Mouse (Mus musculus): ENCODE results near the gene Rtl5. TPM values are rescaled to one million over a fixed set of nuclear protein-coding genes. Genes with fewer than 3 reads are reported as not detected.

The Rtl5 gene
- total and polyA plus RNA-seq, 3 experiments, result 1.7 to 2.3 (median 2.1) TPM

DNA sequence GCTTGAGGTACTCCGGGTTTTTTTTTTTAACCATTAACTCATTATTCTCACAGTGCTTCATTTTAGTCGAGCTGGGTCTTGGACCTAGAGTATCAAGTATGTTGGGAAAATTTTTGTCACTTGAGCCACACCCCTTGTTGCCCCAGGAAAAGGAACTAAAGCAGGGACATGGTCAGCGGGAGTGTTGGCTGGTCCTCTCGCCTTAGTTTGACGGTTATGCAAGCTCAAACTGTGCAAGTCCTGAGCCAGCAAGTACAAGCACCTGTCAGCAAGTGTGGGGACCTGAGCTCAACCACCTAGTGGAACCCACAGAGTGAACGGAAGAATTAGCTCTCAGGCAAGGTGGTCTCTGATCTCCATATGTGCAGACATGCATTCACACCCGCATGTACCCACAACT, 30.8 kb upstream of the Rtl5 start:
- Histone ChIP-seq H3K4me3 (no peak overlapping the region), H3K27me3 (ENCODE audit: control insufficient read depth, insufficient read depth, low read length) (no peaks in the 10 kb centered on the region), H3K9ac (ENCODE audit: low read depth, low read length) (no peak overlapping the region), H3K27ac (no peak overlapping the region), H3K4me1 (ENCODE audit: control insufficient read depth, insufficient read depth, low read length) (no peaks in the 10 kb centered on the region), H3K36me3 (ENCODE audit: control insufficient read depth, insufficient read depth, low read length) (no peaks in the 10 kb centered on the region), H3K79me2 (replicated peaks; ENCODE audit: control insufficient read depth, insufficient read depth, low read length) (no peaks in the 10 kb centered on the region)
- no peak for TF ChIP-seq CTCF (IDR thresholded peaks at IDR 0.05)
- TF ChIP-seq EP300 (IDR thresholded peaks at IDR 0.05; ENCODE audit: insufficient read depth, low read depth, low read length), result no peak
- no peak for TF ChIP-seq POLR2A (IDR thresholded peaks at IDR 0.05; ENCODE audit: insufficient read depth, low read depth, low read length)
- no peak for DNase-seq
- intact Hi-C loops (cut with DNase I), result no loop called here
- 60% methylated on average over 7 of the region's 7 CpGs for WGBS

DNA sequence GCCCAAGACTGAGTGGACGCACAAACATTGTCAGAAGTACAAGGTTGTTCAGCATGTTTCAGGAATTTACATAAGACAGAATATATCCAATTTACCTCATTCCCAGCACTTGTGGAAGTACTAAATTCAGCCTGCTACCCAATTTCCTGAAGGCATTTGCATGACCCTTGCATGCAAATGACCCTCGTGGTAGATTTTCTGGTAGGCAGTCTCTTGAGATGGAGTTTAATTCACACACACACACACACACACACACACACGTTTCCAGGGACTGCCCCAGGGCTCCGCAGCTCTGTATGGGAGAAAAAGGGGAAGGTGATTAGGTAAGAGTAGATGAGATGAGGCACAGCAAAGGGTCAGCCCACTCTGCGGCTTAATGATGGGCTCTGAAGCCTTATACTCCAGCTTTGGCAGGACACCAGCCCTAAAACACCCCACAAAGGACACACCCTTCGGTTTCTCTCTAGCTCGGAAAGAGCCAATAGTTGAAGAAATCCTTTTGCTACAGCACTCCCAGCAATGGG, 23.3 kb upstream of the Rtl5 start:
- intact Hi-C loops (cut with DNase I), result no loop called here
- Histone ChIP-seq H3K9ac (ENCODE audit: low read depth, low read length) (no peak overlapping the region), H3K27me3 (ENCODE audit: control insufficient read depth, insufficient read depth, low read length) (no peaks in the 10 kb centered on the region), H3K4me1 (ENCODE audit: control insufficient read depth, insufficient read depth, low read length) (no peaks in the 10 kb centered on the region), H3K27ac (no peak overlapping the region), H3K36me3 (ENCODE audit: control insufficient read depth, insufficient read depth, low read length) (no peaks in the 10 kb centered on the region), H3K4me3 (no peak overlapping the region), H3K79me2 (replicated peaks; ENCODE audit: control insufficient read depth, insufficient read depth, low read length) (no peaks in the 10 kb centered on the region)
- TF ChIP-seq POLR2A (IDR thresholded peaks at IDR 0.05; ENCODE audit: insufficient read depth, low read depth, low read length), result no peak
- TF ChIP-seq CTCF (IDR thresholded peaks at IDR 0.05), result no peak
- no peak for TF ChIP-seq EP300 (IDR thresholded peaks at IDR 0.05; ENCODE audit: insufficient read depth, low read depth, low read length)
- 71% methylated on average over 7 of the region's 7 CpGs for WGBS
- no peak for DNase-seq

DNA sequence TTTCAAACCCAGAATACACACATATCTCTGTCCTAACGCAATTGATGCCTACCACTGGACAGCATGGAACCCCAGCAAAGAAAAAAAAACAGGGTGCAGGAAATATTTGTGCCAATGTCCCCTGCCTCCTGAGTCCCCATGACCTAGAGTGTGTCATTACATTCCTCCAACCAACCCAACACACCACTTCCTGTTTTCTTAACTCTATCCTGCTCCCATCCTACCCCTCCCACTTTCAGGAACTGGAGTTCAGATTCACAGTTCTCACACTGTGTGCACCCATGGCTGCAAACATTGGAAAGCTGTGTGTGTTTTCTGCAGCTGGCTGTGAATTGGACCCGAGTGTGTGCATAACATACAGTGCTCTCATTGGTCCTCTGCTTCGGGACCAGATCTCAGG, 19.5 kb upstream of the Rtl5 start:
- H3K4me3 ChIP-seq, result no peak overlapping the region
- DNase-seq, result no peak
- H3K27me3 ChIP-seq (ENCODE audit: control insufficient read depth, insufficient read depth, low read length), result no peaks in the 10 kb centered on the region
- WGBS, result 75% methylated on average over 3 of the region's 3 CpGs
- no peaks in the 10 kb centered on the region for H3K4me1 ChIP-seq (ENCODE audit: control insufficient read depth, insufficient read depth, low read length)
- no peak for TF ChIP-seq EP300 (IDR thresholded peaks at IDR 0.05; ENCODE audit: insufficient read depth, low read depth, low read length)
- no peak for TF ChIP-seq CTCF (IDR thresholded peaks at IDR 0.05)
- TF ChIP-seq POLR2A (IDR thresholded peaks at IDR 0.05; ENCODE audit: insufficient read depth, low read depth, low read length), result no peak
- no peak overlapping the region for H3K9ac ChIP-seq (ENCODE audit: low read depth, low read length)
- H3K27ac ChIP-seq, result no peak overlapping the region
- H3K36me3 ChIP-seq (ENCODE audit: control insufficient read depth, insufficient read depth, low read length), result no peaks in the 10 kb centered on the region
- intact Hi-C loops (cut with DNase I), result no loop called here
- no peaks in the 10 kb centered on the region for H3K79me2 ChIP-seq (replicated peaks; ENCODE audit: control insufficient read depth, insufficient read depth, low read length)

DNA sequence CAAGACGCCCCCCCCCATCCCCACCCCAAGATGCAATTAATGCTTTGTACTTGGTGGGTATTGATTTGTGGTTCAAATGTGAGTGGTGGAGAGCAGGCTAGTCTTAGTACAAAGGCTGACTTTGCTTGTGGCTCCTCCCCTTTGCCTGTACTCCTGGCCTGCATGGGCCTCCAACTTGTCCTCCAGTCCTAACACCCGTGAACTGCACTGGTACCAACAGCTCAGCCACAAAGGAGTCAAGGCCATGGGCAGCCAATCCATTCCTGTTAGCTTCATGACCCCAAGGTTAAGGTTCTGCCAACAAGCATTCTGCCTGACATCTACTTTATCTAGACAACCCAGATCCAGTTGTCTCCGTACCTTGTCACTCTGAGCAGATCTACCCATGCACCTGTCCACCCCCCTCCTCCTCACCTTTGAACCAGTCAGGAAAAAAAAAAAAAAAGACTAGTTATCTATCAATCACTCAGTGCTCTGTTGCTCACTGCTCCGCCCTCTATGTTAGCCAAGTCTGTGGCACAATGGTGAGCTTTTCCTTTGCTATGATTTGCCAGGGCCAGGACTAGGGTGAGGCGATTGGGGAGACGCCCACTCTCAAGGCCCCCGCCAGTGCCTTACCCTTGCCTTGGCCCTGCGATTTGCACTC, 14.8 kb upstream of the Rtl5 start:
- Histone ChIP-seq H3K79me2 (replicated peaks; ENCODE audit: control insufficient read depth, insufficient read depth, low read length) (no peaks in the 10 kb centered on the region), H3K9ac (ENCODE audit: low read depth, low read length) (no peak overlapping the region), H3K36me3 (ENCODE audit: control insufficient read depth, insufficient read depth, low read length) (no peaks in the 10 kb centered on the region), H3K27me3 (ENCODE audit: control insufficient read depth, insufficient read depth, low read length) (no peaks in the 10 kb centered on the region), H3K27ac (no peak overlapping the region), H3K4me3 (no peak overlapping the region), H3K4me1 (ENCODE audit: control insufficient read depth, insufficient read depth, low read length) (no peaks in the 10 kb centered on the region)
- no peak for DNase-seq
- TF ChIP-seq POLR2A (IDR thresholded peaks at IDR 0.05; ENCODE audit: insufficient read depth, low read depth, low read length) (no peak), EP300 (IDR thresholded peaks at IDR 0.05; ENCODE audit: insufficient read depth, low read depth, low read length) (no peak), CTCF (IDR thresholded peaks at IDR 0.05) (no peak)
- WGBS, result 90% methylated on average over 8 of the region's 8 CpGs
- intact Hi-C loops (cut with DNase I), result no loop called here

DNA sequence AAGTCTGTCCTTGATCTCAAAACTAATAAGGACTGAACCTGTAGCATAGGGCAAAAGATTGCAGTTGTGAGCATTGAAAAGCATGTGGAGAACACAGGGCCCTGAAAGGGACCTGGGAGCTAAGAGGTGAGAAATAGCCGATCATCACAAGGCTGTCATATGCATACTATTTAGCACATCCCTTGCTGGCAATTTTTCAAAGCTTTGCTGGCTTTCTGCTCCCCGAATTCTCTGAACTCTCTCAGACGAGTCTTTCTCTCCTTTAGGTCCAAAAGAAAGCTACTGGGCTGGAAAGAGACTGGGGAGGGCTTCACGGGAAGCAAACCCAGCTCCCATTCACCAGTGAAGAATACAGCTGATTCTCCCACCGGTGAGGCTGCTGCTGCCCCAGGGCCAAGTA, 11.2 kb upstream of the Rtl5 start:
- H3K36me3 ChIP-seq (ENCODE audit: control insufficient read depth, insufficient read depth, low read length), result no peaks in the 10 kb centered on the region
- no peaks in the 10 kb centered on the region for H3K79me2 ChIP-seq (replicated peaks; ENCODE audit: control insufficient read depth, insufficient read depth, low read length)
- intact Hi-C loops (cut with DNase I), result no loop called here
- DNase-seq, result peak in 1 of 2 experiments; percentile 8
- no peaks in the 10 kb centered on the region for H3K27me3 ChIP-seq (ENCODE audit: control insufficient read depth, insufficient read depth, low read length)
- H3K27ac ChIP-seq, result no peak overlapping the region
- no peaks in the 10 kb centered on the region for H3K4me1 ChIP-seq (ENCODE audit: control insufficient read depth, insufficient read depth, low read length)
- H3K4me3 ChIP-seq, result no peak overlapping the region
- H3K9ac ChIP-seq (ENCODE audit: low read depth, low read length), result no peak overlapping the region
- 62% methylated on average over 5 of the region's 5 CpGs for WGBS
- TF ChIP-seq CTCF (IDR thresholded peaks at IDR 0.05) (no peak), POLR2A (IDR thresholded peaks at IDR 0.05; ENCODE audit: insufficient read depth, low read depth, low read length) (no peak), EP300 (IDR thresholded peaks at IDR 0.05; ENCODE audit: insufficient read depth, low read depth, low read length) (no peak)

DNA sequence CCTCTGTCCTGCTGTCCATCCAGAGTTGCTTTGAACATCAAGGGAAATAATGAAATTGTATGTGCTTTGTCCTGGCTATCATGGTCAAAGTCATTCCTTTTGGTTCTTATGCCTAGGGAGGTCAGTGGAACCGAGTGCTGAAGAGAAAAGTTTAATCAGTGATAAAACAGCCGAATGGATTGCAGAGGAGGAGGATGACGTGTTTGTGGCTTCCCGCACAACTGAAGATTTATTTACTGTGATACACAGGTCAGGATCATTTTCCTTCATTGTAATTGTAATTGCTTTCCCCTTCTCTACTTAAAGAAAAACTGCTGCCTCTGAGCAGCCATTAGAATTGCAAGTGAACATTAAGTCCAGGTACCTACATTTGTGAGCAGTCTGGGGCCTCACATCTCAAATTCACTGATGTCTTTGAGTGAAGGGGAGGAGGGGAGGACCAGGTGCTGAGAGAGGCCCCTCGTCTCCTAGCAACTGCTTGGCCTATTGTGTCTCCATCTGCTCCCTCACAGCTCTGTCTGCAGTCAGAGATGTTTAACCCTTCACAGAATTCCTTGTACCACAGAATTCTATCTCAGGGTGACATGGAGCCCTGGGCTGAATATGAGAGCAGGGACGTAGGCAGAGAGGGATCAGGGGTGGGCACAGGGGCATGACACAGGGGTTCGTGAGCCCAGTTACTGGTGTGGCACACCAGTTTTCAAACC, 10.6 kb upstream of the Rtl5 start:
- WGBS, result 72% methylated on average over 7 of the region's 7 CpGs
- DNase-seq, result peak in 1 of 2 experiments; percentile 9

More for the DNA sequence above, 10.6 kb upstream of the Rtl5 start:
- TF ChIP-seq POLR2A (IDR thresholded peaks at IDR 0.05; ENCODE audit: insufficient read depth, low read depth, low read length) (no peak), CTCF (IDR thresholded peaks at IDR 0.05) (no peak), EP300 (IDR thresholded peaks at IDR 0.05; ENCODE audit: insufficient read depth, low read depth, low read length) (no peak)
- Histone ChIP-seq H3K4me1 (ENCODE audit: control insufficient read depth, insufficient read depth, low read length) (no peaks in the 10 kb centered on the region), H3K27ac (no peak overlapping the region), H3K36me3 (ENCODE audit: control insufficient read depth, insufficient read depth, low read length) (no peaks in the 10 kb centered on the region), H3K79me2 (replicated peaks; ENCODE audit: control insufficient read depth, insufficient read depth, low read length) (no peaks in the 10 kb centered on the region), H3K4me3 (no peak overlapping the region), H3K27me3 (ENCODE audit: control insufficient read depth, insufficient read depth, low read length) (no peaks in the 10 kb centered on the region), H3K9ac (ENCODE audit: low read depth, low read length) (no peak overlapping the region)
- intact Hi-C loops (cut with DNase I), result no loop called here
